Comparison of ENCODE assay signal across 8 mouse cellular contexts in genomic region chr4:48044491-48045211, GRCm38 (mm10). TPM values are rescaled to one million over a fixed set of nuclear protein-coding genes. Genes with fewer than 3 reads are reported as not detected.
DNase-seq lines count a peak whose midpoint lies in the region; ATAC-seq lines count a peak whose summit lies in the region.

Nr4a3 (plus strand) TSS chr4:48045153.

- peaks cover 45% of the 10 kb centered on the region for H3K27me3 ChIP-seq in intestine, embryonic 14.5 days (replicated peaks; ENCODE audit: control insufficient read depth, insufficient read depth, low read length)

- peak; percentile 71 for ATAC-seq in intestine, embryonic 14.5 days (replicated peaks; ENCODE audit: low FRiP score, low TSS enrichment, low read depth)
- ATAC-seq in megakaryocyte progenitor cell, adult 5-6 weeks (replicated peaks; ENCODE audit: poor library complexity) = peak; percentile 53

- peaks cover 39% of the 10 kb centered on the region for H3K4me1 ChIP-seq in intestine, embryonic 14.5 days (replicated peaks; ENCODE audit: control insufficient read depth, insufficient read depth, low read length)

- H3K4me3 ChIP-seq in intestine, embryonic 14.5 days (ENCODE audit: low read depth, low read length) = peak within 1 kb of the TSS; percentile 70

- peak within 1 kb of the TSS; percentile 99 for H3K4me2 ChIP-seq in intestine, embryonic 14.5 days (ENCODE audit: low read length)

- intact Hi-C loops in gastrocnemius, postnatal 14 days (cut with DNase I; ENCODE audit: low total_unique reads) = loop anchor here (5.0 to 10.0 kb wide), 2 partner anchors 88 to 460 kb away; no protein-coding TSS in a partner anchor
- intact Hi-C loops in left cerebral cortex, postnatal 10 days (cut with DNase I) = loop anchor here (5.0 to 10.0 kb wide), 7 partner anchors 97 to 607 kb away; no protein-coding TSS in a partner anchor

- peak; percentile 85 to 89 for DNase-seq in adrenal gland, adult 18-20 months (ENCODE audit: low spot score in 2 of 2)
- peak; percentile 90 for DNase-seq in embryo, embryonic 10.5 days (ENCODE audit: low spot score)
- DNase-seq in gastrocnemius, postnatal 14 days = peak; percentile 93
- peak; percentile 90 for DNase-seq in intestine, embryonic 14.5 days (ENCODE audit: low spot score)
- DNase-seq in left cerebral cortex, postnatal 10 days (ENCODE audit: extremely low spot score in 1 of 2, low spot score in 2 of 2) = peak; percentile 88 to 89
- DNase-seq in right cerebral cortex, postnatal 10 days (ENCODE audit: low spot score in 2 of 2) = peak; percentile 94 to 96
- DNase-seq in urinary bladder, postnatal 14 days (ENCODE audit: low spot score) = peak; percentile 85

- H3K36me3 ChIP-seq in intestine, embryonic 14.5 days (ENCODE audit: control insufficient read depth, insufficient read depth, low read length) = no peaks in the 10 kb centered on the region

- H3K27ac ChIP-seq in intestine, embryonic 14.5 days (ENCODE audit: low read depth) = peak within 1 kb of the TSS; percentile 54

- H3K9me3 ChIP-seq in intestine, embryonic 14.5 days (ENCODE audit: control insufficient read depth, low read length) = no peaks in the 10 kb centered on the region

- WGBS in intestine, embryonic 14.5 days = under 1% methylated on average over 45 of the region's 54 CpGs

- peak within 1 kb of the TSS; percentile 50 for H3K9ac ChIP-seq in intestine, embryonic 14.5 days (ENCODE audit: low read length)

RNA-seq across cellular contexts. Expression of gene Nr4a3, which starts in this region (rescaled TPM):
- 100 to 1,000 TPM in 1 of 2 experiments, 10 to 100 TPM in 1; 77.9 to 107 TPM for total RNA-seq in adrenal gland, adult 18-20 months (2021)
- 1 to 10 TPM; 2.4 to 6.2 TPM for total RNA-seq in gastrocnemius, postnatal 14 days (2021)
- 0.15 TPM in 1 of 2 replicates, not detected in the other for polyA plus RNA-seq in intestine, embryonic 14.5 days (2014; fragmentation: Nextera tagmentation; extraction: Ambion mirVana)
- 10 to 100 TPM; 23.8 to 28.3 TPM for total RNA-seq in left cerebral cortex, postnatal 10 days (2021)
- 0.59 and 0.88 TPM in 2 replicates for total RNA-seq in megakaryocyte progenitor cell, adult 5-6 weeks (2015)
- 0.20 and 2.5 TPM in 2 replicates for total RNA-seq in megakaryocyte progenitor cell, adult 5-6 weeks (2017)

Comparison
In these comparisons a context has a peak if more than half of its experiments do, and no peak if none do; other contexts are left out.
1. Peak in every context shown above with its lines: DNase-seq, ATAC-seq, H3K4me3 ChIP-seq and H3K27ac ChIP-seq.
2. Peak in DNase-seq, ATAC-seq, H3K4me3 ChIP-seq, H3K27ac ChIP-seq, H3K9ac ChIP-seq and H3K4me2 ChIP-seq in intestine, embryonic 14.5 days; RNA of the gene not detected or under 1 TPM.